Mouse (Mus musculus) testis, adult 2 months (tissue): ENCODE measurements at regions not wholly inside any gene's neighbourhood (a gene's known extent, or its start where the extent isn't known, plus 50 kb on each side); places are given as distances from the start of the nearest gene placed in this dataset.

Source experiments
- CTCF ChIP-seq: fragments of 200-500 bp; IDR thresholded peaks from 2 replicates; pipeline ENCODE4 v1.5.1; 2012; ENCODE audit warnings: low read depth, mild to moderate bottlenecking, inconsistent platforms, low read length, moderate library complexity; ENCODE audit not compliant: control insufficient read depth, insufficient read depth, insufficient replicate concordance
- POLR2A ChIP-seq: fragments of 200-500 bp; IDR thresholded peaks from 2 replicates; pipeline ENCODE4 v1.6.1; 2012; ENCODE audit warnings: low read depth, mild to moderate bottlenecking, inconsistent platforms, low read length, moderate library complexity; ENCODE audit not compliant: control insufficient read depth

DNA sequence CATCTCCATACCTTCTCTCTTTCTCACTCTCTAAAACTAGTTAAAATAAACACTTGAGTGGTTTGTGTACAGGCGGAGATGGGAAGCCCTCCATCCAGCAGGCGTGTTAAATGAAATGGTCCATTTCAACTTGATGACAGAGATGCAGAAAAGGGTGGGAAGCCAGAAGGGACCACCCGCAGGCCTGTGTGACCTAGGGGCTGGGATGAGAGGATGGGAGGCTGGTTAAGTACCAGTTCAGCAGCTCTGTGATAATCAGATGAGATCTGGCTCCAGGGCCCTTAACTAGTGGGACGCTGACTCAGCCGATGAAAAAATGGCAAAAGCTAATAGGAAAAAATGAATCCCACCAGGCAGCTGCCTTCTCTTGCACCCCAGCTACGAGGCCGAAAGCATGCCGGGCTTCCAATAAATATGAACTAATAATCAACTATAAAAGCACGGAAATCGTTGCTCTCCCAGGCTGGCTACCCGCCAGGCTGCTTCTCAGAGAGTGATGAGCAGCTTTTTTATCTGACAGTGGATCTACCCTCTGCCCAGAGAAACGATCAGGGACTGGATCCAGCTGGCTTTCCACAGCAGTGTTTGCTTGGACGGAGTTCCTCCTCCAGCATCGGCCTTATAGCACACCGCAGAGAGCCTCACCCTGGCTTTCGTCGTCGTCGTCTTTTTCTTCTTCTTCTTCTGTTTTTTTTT, 144.5 kb downstream of the Sox9 start:
- no peak for TF ChIP-seq POLR2A
- no peak for TF ChIP-seq CTCF
